Mouse (Mus musculus) ES-Bruce4 (cell line): ENCODE results near the gene 4930519P11Rik.

Experiments
- EP300 ChIP-seq: IDR thresholded peaks from 2 replicates; pipeline ENCODE4 v1.6.1; 2011; ENCODE audit warnings: low read depth, low read length; ENCODE audit not compliant: insufficient read depth
- POLR2A ChIP-seq: IDR thresholded peaks from one replicate; pipeline ENCODE4 v1.8.1; 2011; ENCODE audit warnings: low read length; ENCODE audit not compliant: insufficient read depth

DNA sequence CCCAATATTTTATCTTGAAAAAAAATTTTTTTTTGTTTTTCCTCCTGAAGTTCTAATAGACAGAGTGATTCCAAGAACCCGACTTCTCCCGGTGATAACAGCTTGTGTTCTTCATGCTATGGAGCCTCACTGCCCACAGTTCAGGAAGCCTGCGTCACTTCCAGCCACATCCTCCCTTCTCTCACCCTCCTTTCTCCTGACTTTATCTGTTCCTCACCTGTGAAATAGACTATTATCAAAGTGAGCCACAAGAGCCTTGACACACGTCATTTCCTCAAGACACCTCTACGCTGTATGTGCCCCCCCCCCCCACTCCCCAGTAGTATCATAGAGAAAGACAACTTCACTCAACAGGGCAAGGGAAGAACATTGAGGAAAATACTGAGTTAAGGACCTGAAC is 2.4 kb upstream of the 4930519P11Rik start:
- no peak for TF ChIP-seq EP300
- no peak for TF ChIP-seq POLR2A
